Mouse (Mus musculus) stomach, postnatal 0 days (tissue): ENCODE measurements around the gene Ppp2r5d.

ENCODE experiments used
- CTCF ChIP-seq: IDR thresholded peaks from 2 replicates; pipeline ENCODE4 v1.5.1; 2016; ENCODE audit warnings: antibody characterized with exemption, low read depth, mild to moderate bottlenecking, moderate library complexity
- EP300 ChIP-seq: optimal IDR thresholded peaks from 2 replicates; pipeline ENCODE3; 2016; ENCODE audit warnings: antibody characterized with exemption

GRCm38 (mm10) chr17:46751794-46752556 lies 47.1 kb upstream of the Ppp2r5d start, which contains the start of gene Cnpy3:
- TF ChIP-seq CTCF: no peak
- TF ChIP-seq EP300: peak; percentile 79
